ENCODE assay signal across 22 mouse cellular contexts in the genomic region with DNA sequence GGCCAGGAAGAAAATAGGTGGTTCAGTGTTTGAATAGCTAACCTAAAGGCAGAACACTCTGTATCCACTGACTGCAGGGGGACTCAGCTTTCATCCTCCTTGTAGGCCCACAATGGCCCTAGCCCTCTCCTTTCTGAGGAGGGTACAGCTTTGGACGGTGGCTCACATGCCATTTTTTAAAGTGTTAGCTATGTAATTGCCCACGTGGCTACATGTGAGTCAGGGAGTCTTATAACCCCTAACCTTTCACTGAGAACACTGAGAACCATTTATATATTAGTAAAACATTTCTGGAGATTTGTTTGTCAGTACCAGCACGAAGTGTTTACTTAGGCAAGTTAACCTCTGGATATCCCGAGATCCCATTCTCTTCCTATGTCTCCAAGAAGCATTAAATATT. TPM values are rescaled to one million over a fixed set of nuclear protein-coding genes. Genes with fewer than 3 reads are reported as not detected.
DNase-seq lines count a peak whose midpoint lies in the region; ATAC-seq and TF ChIP-seq lines count a peak whose summit lies in the region.
"Had no signal": no experiment of that assay in that cellular context is flagged by ENCODE, and none has a peak within 500 bp of the region (broad histone marks: within the 10 kb centered on the region; RNA-seq: fewer than 3 reads in every experiment).

No protein-coding gene starts in this region.

- intact Hi-C loops in gastrocnemius, adult 2 months (cut with DNase I), result no loop called here

- no peak for TF ChIP-seq CTCF in kidney, postnatal 0 days (IDR thresholded peaks at IDR 0.05; ENCODE audit: low read depth)
- no peak for TF ChIP-seq CTCF in stomach, postnatal 0 days (IDR thresholded peaks at IDR 0.05; ENCODE audit: low read depth)
- TF ChIP-seq CTCF in gastrocnemius, adult 2 months (IDR thresholded peaks at IDR 0.05), result no peak

- H3K36me3 ChIP-seq in kidney, postnatal 0 days (ENCODE audit: insufficient read depth, low read length), result no peaks in the 10 kb centered on the region
- H3K36me3 ChIP-seq in kidney, embryonic 16.5 days (ENCODE audit: insufficient read depth, low read length), result no peaks in the 10 kb centered on the region
- no peaks in the 10 kb centered on the region for H3K36me3 ChIP-seq in stomach, embryonic 16.5 days (ENCODE audit: control insufficient read depth, insufficient read depth, low read length)
- H3K36me3 ChIP-seq in stomach, postnatal 0 days (ENCODE audit: control insufficient read depth, insufficient read depth, low read length), result no peaks in the 10 kb centered on the region
- H3K36me3 ChIP-seq: embryonic facial prominence, embryonic 13.5 days; embryonic facial prominence, embryonic 15.5 days; forebrain, embryonic 10.5 days; forebrain, embryonic 12.5 days had no signal

- H3K4me2 ChIP-seq in kidney, postnatal 0 days (ENCODE audit: low read length), result no peak overlapping the region
- H3K4me2 ChIP-seq in kidney, embryonic 16.5 days (replicated peaks; ENCODE audit: low read depth, low read length), result no peak overlapping the region
- H3K4me2 ChIP-seq in stomach, embryonic 16.5 days (ENCODE audit: low read depth, low read length), result no peak overlapping the region
- H3K4me2 ChIP-seq in stomach, postnatal 0 days (replicated peaks; ENCODE audit: low read depth), result no peak overlapping the region
- H3K4me2 ChIP-seq: embryonic facial prominence, embryonic 13.5 days; embryonic facial prominence, embryonic 15.5 days; forebrain, embryonic 12.5 days had no signal

- WGBS in kidney, postnatal 0 days, result 63% methylated on average over 4 of the region's 4 CpGs
- WGBS in kidney, embryonic 16.5 days, result 65% methylated on average over 4 of the region's 4 CpGs
- 23% methylated on average over 4 of the region's 4 CpGs for WGBS in stomach, embryonic 16.5 days
- 19% methylated on average over 4 of the region's 4 CpGs for WGBS in stomach, postnatal 0 days

- ATAC-seq in kidney, postnatal 0 days (replicated peaks; ENCODE audit: low FRiP score, low read depth), result peak; percentile 69; the same call in 1 of the 2 replicates
- ATAC-seq in kidney, embryonic 16.5 days (ENCODE audit: low FRiP score, low TSS enrichment), result no peak
- no peak for ATAC-seq in stomach, embryonic 16.5 days (ENCODE audit: insufficient read depth, low FRiP score)
- ATAC-seq in stomach, postnatal 0 days (ENCODE audit: low FRiP score, low TSS enrichment), result peak; percentile 63; the same call in 1 of the 2 replicates
- ATAC-seq: forebrain, embryonic 14.5 days; forebrain, embryonic 16.5 days had no signal

- H3K9ac ChIP-seq in kidney, postnatal 0 days (ENCODE audit: low read depth, low read length), result no peak overlapping the region
- no peak overlapping the region for H3K9ac ChIP-seq in kidney, embryonic 16.5 days (replicated peaks; ENCODE audit: low read length)
- no peak overlapping the region for H3K9ac ChIP-seq in stomach, embryonic 16.5 days (ENCODE audit: low read length)
- no peak overlapping the region for H3K9ac ChIP-seq in stomach, postnatal 0 days (ENCODE audit: low read length)
- H3K9ac ChIP-seq: embryonic facial prominence, embryonic 13.5 days; embryonic facial prominence, embryonic 15.5 days; forebrain, embryonic 12.5 days had no signal

- no peak for DNase-seq in kidney, postnatal 0 days (ENCODE audit: low spot score)
- DNase-seq in stomach, postnatal 0 days (ENCODE audit: low spot score), result no peak
- DNase-seq in gastrocnemius, adult 2 months, result no peak
- DNase-seq: adrenal gland, adult 2 months; adrenal gland, postnatal 10 days; adrenal gland, postnatal 25 days; cerebellum, adult 11 months; cerebellum, adult 8-10 months; cerebellum, postnatal 14 days; embryo, embryonic 11 days had no signal

- no peaks in the 10 kb centered on the region for H3K9me3 ChIP-seq in kidney, postnatal 0 days (replicated peaks; ENCODE audit: low read length)
- no peaks in the 10 kb centered on the region for H3K9me3 ChIP-seq in kidney, embryonic 16.5 days (ENCODE audit: low read length)
- H3K9me3 ChIP-seq in stomach, embryonic 16.5 days (replicated peaks; ENCODE audit: control insufficient read depth, low read length), result no peaks in the 10 kb centered on the region
- no peaks in the 10 kb centered on the region for H3K9me3 ChIP-seq in stomach, postnatal 0 days (ENCODE audit: control insufficient read depth, low read length)
- H3K9me3 ChIP-seq: embryonic facial prominence, embryonic 13.5 days; embryonic facial prominence, embryonic 15.5 days; forebrain, embryonic 10.5 days; forebrain, embryonic 12.5 days had no signal

- H3K4me1 ChIP-seq in kidney, postnatal 0 days (replicated peaks; ENCODE audit: insufficient read depth, low read length), result no peaks in the 10 kb centered on the region
- H3K4me1 ChIP-seq in kidney, embryonic 16.5 days (ENCODE audit: insufficient read depth, low read length), result no peaks in the 10 kb centered on the region; the same call in 1 of the 2 replicates
- 0 out of 2 replicates have a peak, but pooled peaks cover 3% of the 10 kb centered on the region for H3K4me1 ChIP-seq in stomach, embryonic 16.5 days (ENCODE audit: control insufficient read depth, insufficient read depth, low read length)
- no peaks in the 10 kb centered on the region for H3K4me1 ChIP-seq in stomach, postnatal 0 days (replicated peaks; ENCODE audit: control insufficient read depth, insufficient read depth)
- H3K4me1 ChIP-seq: embryonic facial prominence, embryonic 13.5 days; embryonic facial prominence, embryonic 15.5 days; forebrain, embryonic 12.5 days had no signal

- no peak overlapping the region for H3K4me3 ChIP-seq in kidney, postnatal 0 days (replicated peaks; ENCODE audit: low read depth, low read length)
- no peak overlapping the region for H3K4me3 ChIP-seq in kidney, embryonic 16.5 days (ENCODE audit: low read length)
- H3K4me3 ChIP-seq in stomach, embryonic 16.5 days (replicated peaks; ENCODE audit: low read length), result no peak overlapping the region
- no peak overlapping the region for H3K4me3 ChIP-seq in stomach, postnatal 0 days (ENCODE audit: low read depth, low read length)
- H3K4me3 ChIP-seq in gastrocnemius, adult 2 months, result no peak overlapping the region
- H3K4me3 ChIP-seq: embryonic facial prominence, embryonic 13.5 days; embryonic facial prominence, embryonic 15.5 days; erythroblast, embryonic 14.5 days; forebrain, embryonic 10.5 days; forebrain, embryonic 12.5 days had no signal

- no peaks in the 10 kb centered on the region for H3K27me3 ChIP-seq in kidney, postnatal 0 days (ENCODE audit: insufficient read depth, low read length)
- no peaks in the 10 kb centered on the region for H3K27me3 ChIP-seq in kidney, embryonic 16.5 days (ENCODE audit: insufficient read depth, low read length)
- H3K27me3 ChIP-seq in stomach, embryonic 16.5 days (ENCODE audit: control insufficient read depth, insufficient read depth, low read length), result no peaks in the 10 kb centered on the region
- H3K27me3 ChIP-seq in stomach, postnatal 0 days (ENCODE audit: control insufficient read depth, insufficient read depth, low read length), result no peaks in the 10 kb centered on the region
- H3K27me3 ChIP-seq: embryonic facial prominence, embryonic 13.5 days; embryonic facial prominence, embryonic 15.5 days; forebrain, embryonic 12.5 days had no signal

- no peak overlapping the region for H3K27ac ChIP-seq in kidney, postnatal 0 days
- H3K27ac ChIP-seq in kidney, embryonic 16.5 days (ENCODE audit: low read length), result no peak overlapping the region
- H3K27ac ChIP-seq in stomach, embryonic 16.5 days (ENCODE audit: low read length), result 0 out of 2 replicates have a peak overlapping the region, but pooled peaks have one; percentile 24
- H3K27ac ChIP-seq in stomach, postnatal 0 days (replicated peaks), result no peak overlapping the region
- no peak overlapping the region for H3K27ac ChIP-seq in gastrocnemius, adult 2 months
- H3K27ac ChIP-seq: embryonic facial prominence, embryonic 13.5 days; embryonic facial prominence, embryonic 15.5 days; forebrain, embryonic 10.5 days; forebrain, embryonic 12.5 days had no signal

- TF ChIP-seq EP300 in stomach, postnatal 0 days (optimal IDR thresholded peaks at IDR 0.05), result no peak

RNA-seq across cellular contexts. Expression of a gene that starts 12.1 kb away (rescaled TPM):
- polyA plus RNA-seq in kidney, postnatal 0 days (2015; fragmentation: Nextera tagmentation; extraction: Ambion mirVana), result 20.0 and 22.1 TPM in 2 replicates
- 19.6 and 22.3 TPM in 2 replicates for polyA plus RNA-seq in kidney, embryonic 16.5 days (2015; fragmentation: Nextera tagmentation; extraction: Ambion mirVana)
- polyA plus RNA-seq in stomach, embryonic 16.5 days (2015; fragmentation: Nextera tagmentation; extraction: Ambion mirVana), result 11.4 and 16.7 TPM in 2 replicates
- 9.7 and 12.0 TPM in 2 replicates for polyA plus RNA-seq in stomach, postnatal 0 days (2015; fragmentation: Nextera tagmentation; extraction: Ambion mirVana)
- total RNA-seq in gastrocnemius, adult 2 months (2021), result under 1 TPM; 0.61 to 0.79 TPM
- total RNA-seq: common myeloid progenitor, adult 5-6 weeks; MEL had no signal
- polyA plus RNA-seq: C2C12; erythroblast, embryonic 14.5 days had no signal

Comparison
In these comparisons a context has a peak if more than half of its experiments do, and no peak if none do; other contexts are left out.
1. ATAC-seq: peak in kidney, postnatal 0 days (single experiment) and stomach, postnatal 0 days (single experiment); none in kidney, embryonic 16.5 days (single experiment) and stomach, embryonic 16.5 days (single experiment).